Mouse (Mus musculus): ENCODE data around the gene Vmn1r67. TPM values are rescaled to one million over a fixed set of nuclear protein-coding genes. Genes with fewer than 3 reads are reported as not detected.

Vmn1r67 gene
- polyA plus RNA-seq (2012; rRNA removed): not detected in 2 replicates

GRCm38 (mm10) chr7:10443031-10443430, at the start of gene Vmn1r67:
TSS of gene Vmn1r67 (plus strand) at chr7:10443331.

GRCm38 (mm10) chr7:10494786-10495521, 51.8 kb downstream of the Vmn1r67 start, which contains the start of gene Zik1:
TSS of gene Zik1 (minus strand) at chr7:10495394.

Other genes starting within 250 kb of the Vmn1r67 start
- not detected in 2 replicates for gene Vmn1r66, start 165.3 kb upstream of the Vmn1r67 start, polyA plus RNA-seq (2012; rRNA removed)
- 25.1 and 25.5 TPM in 2 replicates for gene Zik1, start 52.1 kb downstream of the Vmn1r67 start, polyA plus RNA-seq (2012; rRNA removed)
- gene Vmn1r68, start 115.2 kb downstream of the Vmn1r67 start, polyA plus RNA-seq (2012; rRNA removed): not detected in 2 replicates
- not detected in 2 replicates for gene Vmn1r69, start 170.3 kb downstream of the Vmn1r67 start, polyA plus RNA-seq (2012; rRNA removed)
- gene Vmn1r70, start 188.2 kb downstream of the Vmn1r67 start, polyA plus RNA-seq (2012; rRNA removed): not detected in 2 replicates
- gene Nlrp4b, start 244.5 kb downstream of the Vmn1r67 start, polyA plus RNA-seq (2012; rRNA removed): not detected in 2 replicates

Measured in central nervous system, embryonic 18 days (tissue).